Mouse (Mus musculus): Measurements from ENCODE around the gene Clec4a1. TPM values are rescaled to one million over a fixed set of nuclear protein-coding genes. Genes with fewer than 3 reads are reported as not detected.

The Clec4a1 gene
- polyA plus RNA-seq (2012; rRNA removed) (1.8 and 3.0 TPM in 2 replicates), polyA plus RNA-seq (2014; fragmentation: Nextera tagmentation; extraction: Ambion mirVana) (4.1 and 5.9 TPM in 2 replicates)

- TF ChIP-seq CTCF (IDR thresholded peaks at IDR 0.05; ENCODE audit: low read depth), result no peak
- TF ChIP-seq EP300 (IDR thresholded peaks at IDR 0.05; ENCODE audit: low read depth), result no peak
- Histone ChIP-seq H3K27me3 (ENCODE audit: control insufficient read depth, insufficient read depth, low read length) (no peaks in the 10 kb centered on the region), H3K4me1 (replicated peaks; ENCODE audit: control insufficient read depth in 2 of 2, insufficient read depth in 2 of 2, low read length in 1 of 2) (peaks cover 0 to 4% of the 10 kb centered on the region in 2 experiments; a peak in 2 of 4 replicates), H3K9ac (replicated peaks) (no peak within 1 kb of the TSS), H3K4me3 (ENCODE audit: insufficient read depth in 1 of 2, low read depth in 2 of 2, low read length in 2 of 2) (no peak within 1 kb of the TSS), H3K36me3 (replicated peaks; ENCODE audit: control insufficient read depth, insufficient read depth, low read depth) (no peaks in the 10 kb centered on the region), H3K9me3 (ENCODE audit: control insufficient read depth, low read length) (no peaks in the 10 kb centered on the region), H3K4me2 (ENCODE audit: low read depth) (no peak within 1 kb of the TSS), H3K27ac (no peak within 1 kb of the TSS)
- ATAC-seq (ENCODE audit: insufficient read depth) (peak; percentile 8; the same call in 1 of the 2 replicates), DNase-seq (ENCODE audit: low read depth in 3 of 3, low spot score in 3 of 3) (peak in 1 of 3 experiments; percentile 19)
- WGBS (ENCODE audit: insufficient replicate concordance), result 9% methylated on average over 4 of the region's 4 CpGs
These were observed at the start of gene Clec4a1 for GRCm38 (mm10) chr6:122921451-122921850. TSS of gene Clec4a1 (plus strand) at chr6:122921848.

GRCm38 (mm10) chr6:122872800-122873199 is 48.8 kb upstream of the Clec4a1 start:
- no peaks in the 10 kb centered on the region; the same call in 1 of the 2 replicates for H3K36me3 ChIP-seq (replicated peaks; ENCODE audit: control insufficient read depth, insufficient read depth, low read depth)
- H3K9ac ChIP-seq (replicated peaks), result no peak overlapping the region
- H3K4me3 ChIP-seq (ENCODE audit: insufficient read depth in 1 of 2, low read depth in 2 of 2, low read length in 2 of 2), result no peak overlapping the region
- no peaks in the 10 kb centered on the region for H3K27me3 ChIP-seq (ENCODE audit: control insufficient read depth, insufficient read depth, low read length)
- 64% methylated on average over 5 of the region's 5 CpGs for WGBS (ENCODE audit: insufficient replicate concordance)
- no peaks in the 10 kb centered on the region for H3K9me3 ChIP-seq (ENCODE audit: control insufficient read depth, low read length)
- peaks cover 9 to 13% of the 10 kb centered on the region in 2 experiments for H3K4me1 ChIP-seq (replicated peaks; ENCODE audit: control insufficient read depth in 2 of 2, insufficient read depth in 2 of 2, low read length in 1 of 2)
- no peak for TF ChIP-seq CTCF (IDR thresholded peaks at IDR 0.05; ENCODE audit: low read depth)
- TF ChIP-seq EP300 (IDR thresholded peaks at IDR 0.05; ENCODE audit: low read depth), result no peak
- H3K27ac ChIP-seq, result no peak overlapping the region
- H3K4me2 ChIP-seq (ENCODE audit: low read depth), result no peak overlapping the region
- ATAC-seq (ENCODE audit: insufficient read depth) (no peak), DNase-seq (ENCODE audit: low read depth in 3 of 3, low spot score in 3 of 3) (no peak)

GRCm38 (mm10) chr6:122873871-122874719 is 47.6 kb upstream of the Clec4a1 start, which contains the start of gene Necap1:
TSS of gene Necap1 (plus strand) at chr6:122874474.
- peak within 1 kb of the TSS; percentile 73 for H3K9ac ChIP-seq (replicated peaks)
- DNase-seq (ENCODE audit: low read depth in 3 of 3, low spot score in 3 of 3) (peak; percentile 90 to 92 (median 91)), ATAC-seq (ENCODE audit: insufficient read depth) (peak; percentile 97)
- peak; percentile 34; the same call in 1 of the 2 replicates for TF ChIP-seq EP300 (IDR thresholded peaks at IDR 0.05; ENCODE audit: low read depth)
- TF ChIP-seq CTCF (IDR thresholded peaks at IDR 0.05; ENCODE audit: low read depth), result peak; percentile 93
- H3K4me2 ChIP-seq (ENCODE audit: low read depth), result peak within 1 kb of the TSS; percentile 78
- H3K27ac ChIP-seq, result peak within 1 kb of the TSS; percentile 40
- H3K9me3 ChIP-seq (ENCODE audit: control insufficient read depth, low read length), result no peaks in the 10 kb centered on the region
- H3K4me1 ChIP-seq (replicated peaks; ENCODE audit: control insufficient read depth in 2 of 2, insufficient read depth in 2 of 2, low read length in 1 of 2), result peaks cover 9 to 13% of the 10 kb centered on the region in 2 experiments
- H3K27me3 ChIP-seq (ENCODE audit: control insufficient read depth, insufficient read depth, low read length), result no peaks in the 10 kb centered on the region
- no peaks in the 10 kb centered on the region; the same call in none of the 2 replicates for H3K36me3 ChIP-seq (replicated peaks; ENCODE audit: control insufficient read depth, insufficient read depth, low read depth)
- H3K4me3 ChIP-seq (ENCODE audit: insufficient read depth in 1 of 2, low read depth in 2 of 2, low read length in 2 of 2), result peak within 1 kb of the TSS; percentile 79 to 98
- WGBS (ENCODE audit: insufficient replicate concordance), result 6% methylated on average over 43 of the region's 43 CpGs

GRCm38 (mm10) chr6:122874720-122875389 is 46.8 kb upstream of the Clec4a1 start:
- H3K9ac ChIP-seq (replicated peaks), result peak overlapping the region; percentile 73
- under 1% methylated on average over 31 of the region's 31 CpGs for WGBS (ENCODE audit: insufficient replicate concordance)
- H3K36me3 ChIP-seq (replicated peaks; ENCODE audit: control insufficient read depth, insufficient read depth, low read depth), result no peaks in the 10 kb centered on the region; the same call in none of the 2 replicates
- no peaks in the 10 kb centered on the region for H3K9me3 ChIP-seq (ENCODE audit: control insufficient read depth, low read length)
- H3K4me1 ChIP-seq (replicated peaks; ENCODE audit: control insufficient read depth in 2 of 2, insufficient read depth in 2 of 2, low read length in 1 of 2), result peaks cover 9 to 13% of the 10 kb centered on the region in 2 experiments
- H3K4me2 ChIP-seq (ENCODE audit: low read depth), result peak overlapping the region; percentile 78
- H3K4me3 ChIP-seq (ENCODE audit: insufficient read depth in 1 of 2, low read depth in 2 of 2, low read length in 2 of 2), result peak overlapping the region; percentile 79 to 98
- TF ChIP-seq CTCF (IDR thresholded peaks at IDR 0.05; ENCODE audit: low read depth) (no peak), EP300 (IDR thresholded peaks at IDR 0.05; ENCODE audit: low read depth) (no peak)
- H3K27ac ChIP-seq, result peak overlapping the region; percentile 40
- no peaks in the 10 kb centered on the region for H3K27me3 ChIP-seq (ENCODE audit: control insufficient read depth, insufficient read depth, low read length)
- no peak for DNase-seq (ENCODE audit: low read depth in 3 of 3, low spot score in 3 of 3)
- ATAC-seq (ENCODE audit: insufficient read depth), result peak; percentile 68
